Comparison of ENCODE assay signal across 8 mouse cellular contexts in the genomic region with DNA sequence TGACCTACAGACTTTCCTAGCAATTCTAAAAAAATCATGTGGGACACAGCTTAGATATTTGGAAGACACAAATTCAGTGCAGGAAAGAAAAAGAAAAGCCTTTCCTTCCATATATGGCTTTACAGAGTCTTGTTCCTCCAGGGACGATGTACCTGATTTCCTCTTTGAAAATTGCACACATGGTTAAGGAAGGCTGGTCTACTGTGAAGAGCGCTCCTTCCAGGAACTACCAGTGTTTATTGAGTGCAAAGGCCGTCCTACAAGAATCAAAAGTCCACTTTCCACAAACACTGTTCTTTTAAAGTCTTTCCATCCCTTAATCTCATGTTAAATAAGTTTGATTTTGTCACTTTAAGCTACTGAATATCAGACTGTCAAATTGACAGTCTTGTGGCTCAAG. TPM values are rescaled to one million over a fixed set of nuclear protein-coding genes. Genes with fewer than 3 reads are reported as not detected.
DNase-seq lines count a peak whose midpoint lies in the region; ATAC-seq and TF ChIP-seq lines count a peak whose summit lies in the region.

No protein-coding gene starts in this region.

- intact Hi-C loops in heart, postnatal 36 days (cut with DNase I): loop anchor here (1.0 to 2.0 kb wide), 3 partner anchors 41 to 157 kb away; partner anchors contain the start of genes Pigp and Ttc3

- peaks cover 6 to 25% of the 10 kb centered on the region in 2 experiments for H3K4me1 ChIP-seq in heart, embryonic 14.5 days (ENCODE audit: control insufficient read depth in 2 of 2, insufficient read depth in 2 of 2, low read length in 2 of 2)
- peaks cover 0 to 4% of the 10 kb centered on the region in 2 experiments; a peak in 3 of 4 replicates for H3K4me1 ChIP-seq in ES-E14 (ENCODE audit: control insufficient read depth in 2 of 2, insufficient read depth in 2 of 2, low read length in 2 of 2, poor library complexity in 1 of 2)
- H3K4me1 ChIP-seq in forebrain, postnatal 0 days (ENCODE audit: insufficient read depth): peaks cover 15% of the 10 kb centered on the region
- peaks cover 37% of the 10 kb centered on the region for H3K4me1 ChIP-seq in liver, postnatal 0 days (ENCODE audit: insufficient read depth)

- H3K9ac ChIP-seq in heart, embryonic 14.5 days (ENCODE audit: low read length): peak overlapping the region; percentile 86
- H3K9ac ChIP-seq in ES-E14 (ENCODE audit: insufficient read depth, low read depth, low read length, poor library complexity, severe bottlenecking): peak overlapping the region; percentile 64; the same call in 1 of the 2 replicates
- peak overlapping the region; percentile 72 for H3K9ac ChIP-seq in forebrain, postnatal 0 days
- H3K9ac ChIP-seq in liver, postnatal 0 days (replicated peaks): peak overlapping the region; percentile 90

- 45% methylated on average over 3 of the region's 3 CpGs for WGBS in heart, embryonic 14.5 days
- 56% methylated on average over 3 of the region's 3 CpGs for WGBS in forebrain, postnatal 0 days
- WGBS in liver, postnatal 0 days (ENCODE audit: insufficient replicate concordance): 30% methylated on average over 3 of the region's 3 CpGs

- DNase-seq in heart, postnatal 36 days: no peak
- DNase-seq in ES-E14 (ENCODE audit: low read depth, low spot score): no peak
- DNase-seq in forebrain, postnatal 0 days: no peak
- no peak for DNase-seq in liver, postnatal 0 days
- no peak for DNase-seq in adrenal gland, adult (ENCODE audit: inconsistent age in 2 of 2, low spot score in 1 of 2)
- DNase-seq in frontal cortex, adult 2 months (ENCODE audit: extremely low spot score in 1 of 2, low spot score in 1 of 2): no peak

- peak overlapping the region; percentile 77 to 81; a peak in 3 of 4 replicates for H3K4me3 ChIP-seq in heart, embryonic 14.5 days (ENCODE audit: control insufficient read depth in 1 of 2, insufficient read depth in 1 of 2, low read depth in 1 of 2, low read length in 2 of 2)
- peak overlapping the region; percentile 91 to 93 for H3K4me3 ChIP-seq in ES-E14 (ENCODE audit: insufficient read depth in 1 of 2, low read depth in 1 of 2, low read length in 2 of 2, poor library complexity in 1 of 2, severe bottlenecking in 1 of 2)
- peak overlapping the region; percentile 65 for H3K4me3 ChIP-seq in forebrain, postnatal 0 days (ENCODE audit: low read depth, low read length)
- H3K4me3 ChIP-seq in liver, postnatal 0 days (ENCODE audit: low read depth, low read length): peak overlapping the region; percentile 93

- TF ChIP-seq CTCF in forebrain, postnatal 0 days (IDR thresholded peaks at IDR 0.05; ENCODE audit: low read depth): no peak
- no peak for TF ChIP-seq CTCF in liver, postnatal 0 days (IDR thresholded peaks at IDR 0.05; ENCODE audit: low read depth)

- TF ChIP-seq EP300 in liver, postnatal 0 days (IDR thresholded peaks at IDR 0.05; ENCODE audit: low read depth): no peak

- in situ Hi-C loops in ES-E14 (cut with MboI; ENCODE audit: low sequenced_read_pairs in 2 of 2, unreplicated experiment in 2 of 2): no loop called here

- H3K27me3 ChIP-seq in heart, embryonic 14.5 days (ENCODE audit: control insufficient read depth, insufficient read depth, low read length): no peaks in the 10 kb centered on the region
- no peaks in the 10 kb centered on the region for H3K27me3 ChIP-seq in forebrain, postnatal 0 days (ENCODE audit: insufficient read depth, low read length)
- no peaks in the 10 kb centered on the region for H3K27me3 ChIP-seq in liver, postnatal 0 days (ENCODE audit: insufficient read depth, low read length)

- peak overlapping the region; percentile 96 to 98 for H3K27ac ChIP-seq in heart, embryonic 14.5 days (replicated peaks in 1 of 2; ENCODE audit: control insufficient read depth in 1 of 2, insufficient read depth in 1 of 2, low read depth in 2 of 2, low read length in 2 of 2)
- H3K27ac ChIP-seq in ES-E14 (ENCODE audit: insufficient read depth, low read depth, low read length, poor library complexity, severe bottlenecking): no peak overlapping the region; the same call in 1 of the 2 replicates
- no peak overlapping the region for H3K27ac ChIP-seq in forebrain, postnatal 0 days (ENCODE audit: low read depth, low read length)
- peak overlapping the region; percentile 98 for H3K27ac ChIP-seq in liver, postnatal 0 days (ENCODE audit: low read depth)

- peak overlapping the region; percentile 68 for H3K4me2 ChIP-seq in heart, embryonic 14.5 days (ENCODE audit: low read length)
- H3K4me2 ChIP-seq in forebrain, postnatal 0 days (ENCODE audit: low read depth): peak overlapping the region; percentile 72
- H3K4me2 ChIP-seq in liver, postnatal 0 days (ENCODE audit: low read depth, low read length): peak overlapping the region; percentile 87

- no peak for ATAC-seq in heart, embryonic 14.5 days (ENCODE audit: insufficient number of reproducible peaks, insufficient read depth, low FRiP score, low read depth)
- ATAC-seq in forebrain, postnatal 0 days: no peak
- ATAC-seq in liver, postnatal 0 days: no peak
- ATAC-seq in frontal cortex, adult (ENCODE audit: low TSS enrichment): no peak

- H3K9me3 ChIP-seq in heart, embryonic 14.5 days (ENCODE audit: control insufficient read depth, low read length): no peaks in the 10 kb centered on the region
- no peaks in the 10 kb centered on the region for H3K9me3 ChIP-seq in ES-E14 (ENCODE audit: control insufficient read depth, insufficient read depth, low read depth, low read length)
- no peaks in the 10 kb centered on the region for H3K9me3 ChIP-seq in forebrain, postnatal 0 days (ENCODE audit: low read length)
- H3K9me3 ChIP-seq in liver, postnatal 0 days (ENCODE audit: low read length): no peaks in the 10 kb centered on the region

- no peaks in the 10 kb centered on the region for H3K36me3 ChIP-seq in heart, embryonic 14.5 days (ENCODE audit: control insufficient read depth, insufficient read depth, low read length)
- no peaks in the 10 kb centered on the region for H3K36me3 ChIP-seq in ES-E14 (ENCODE audit: control insufficient read depth, insufficient read depth, low read length, poor library complexity, severe bottlenecking)
- no peaks in the 10 kb centered on the region for H3K36me3 ChIP-seq in forebrain, postnatal 0 days (ENCODE audit: insufficient read depth)
- no peaks in the 10 kb centered on the region for H3K36me3 ChIP-seq in liver, postnatal 0 days (replicated peaks; ENCODE audit: insufficient read depth, low read length)

TF ChIP-seq in ES-E14, 5 proteins besides CTCF, POLR2A, EP300 and RAD21:
- no peak for TF ChIP-seq CHD2 (IDR thresholded peaks at IDR 0.05; ENCODE audit: low read depth, low read length)
- no peak for TF ChIP-seq HCFC1 (IDR thresholded peaks at IDR 0.05; ENCODE audit: borderline replicate concordance, insufficient read depth, low read length)
- no peak for TF ChIP-seq MAFK (IDR thresholded peaks at IDR 0.05; ENCODE audit: insufficient read depth, low read depth, low read length)
- TF ChIP-seq ZNF384 (IDR thresholded peaks at IDR 0.05; ENCODE audit: low read depth, low read length): no peak
- TF ChIP-seq ZC3H11A (IDR thresholded peaks at IDR 0.05; ENCODE audit: borderline replicate concordance, low read depth, low read length): no peak

RNA-seq across cellular contexts. Expression of gene Vps26c, which starts 0.9 kb away (rescaled TPM):
- 49.4 and 56.3 TPM in 2 replicates for polyA plus RNA-seq in heart, embryonic 14.5 days (2014; fragmentation: Nextera tagmentation; extraction: Ambion mirVana)
- 10 to 100 TPM; 24.1 to 28.1 TPM for total RNA-seq in heart, postnatal 36 days (2021)
- total RNA-seq in ES-E14 (2012; rRNA removed): 25.3 and 28.7 TPM in 2 replicates
- 72.2 and 82.0 TPM in 2 replicates for total RNA-seq in forebrain, postnatal 0 days (2014; rRNA removed)
- 48.2 and 55.0 TPM in 2 replicates for polyA plus RNA-seq in forebrain, postnatal 0 days (2015; fragmentation: Nextera tagmentation; extraction: Ambion mirVana)
- 16.0 and 16.4 TPM in 2 replicates for polyA plus RNA-seq in liver, postnatal 0 days (2015; fragmentation: Nextera tagmentation; extraction: Ambion mirVana)
- polyA plus RNA-seq in frontal cortex, adult 2 months (2012; rRNA removed): 45.7 and 47.6 TPM in 2 replicates

RNA-seq across cellular contexts. Expression of gene Dyrk1a, which starts 42.3 kb away (rescaled TPM):
- polyA plus RNA-seq in heart, embryonic 14.5 days (2014; fragmentation: Nextera tagmentation; extraction: Ambion mirVana): 12.2 and 12.3 TPM in 2 replicates
- 10 to 100 TPM; 64.4 to 71.8 TPM for total RNA-seq in heart, postnatal 36 days (2021)
- 33.2 and 36.3 TPM in 2 replicates for total RNA-seq in ES-E14 (2012; rRNA removed)
- total RNA-seq in forebrain, postnatal 0 days (2014; rRNA removed): 68.8 and 101 TPM in 2 replicates
- polyA plus RNA-seq in forebrain, postnatal 0 days (2015; fragmentation: Nextera tagmentation; extraction: Ambion mirVana): 10.5 and 13.5 TPM in 2 replicates
- polyA plus RNA-seq in liver, postnatal 0 days (2015; fragmentation: Nextera tagmentation; extraction: Ambion mirVana): 3.7 and 3.9 TPM in 2 replicates
- polyA plus RNA-seq in frontal cortex, adult 2 months (2012; rRNA removed): 44.1 and 47.8 TPM in 2 replicates

Comparison
In these comparisons a context has a peak if more than half of its experiments do, and no peak if none do; other contexts are left out.
1. H3K27ac ChIP-seq: peak in heart, embryonic 14.5 days (2 of 2) and liver, postnatal 0 days (single experiment); none in ES-E14 (single experiment) and forebrain, postnatal 0 days (single experiment).
2. Peak in every context shown above with its lines, with median percentiles within 50 percentile points of each other: H3K4me2 ChIP-seq, H3K4me3 ChIP-seq and H3K9ac ChIP-seq.